Mouse (Mus musculus) G1E-ER4 (cell line): Measurements from ENCODE around the gene Asrgl1. TPM values are rescaled to one million over a fixed set of nuclear protein-coding genes. Genes with fewer than 3 reads are reported as not detected.

Experiments used
- GATA1 ChIP-seq: IDR thresholded peaks from one replicate; pipeline ENCODE4 v1.8.0; 2012; ENCODE audit warnings: low read length, inconsistent platforms
- polyA plus RNA-seq: library from polyadenylated mRNA; stranded (reverse); fragments of >175 nt; gene quantifications from 2 replicates; pipeline ENCODE4 v1.2.3, GENCODE M21; 2012

Gene Asrgl1
- polyA plus RNA-seq, 1 experiment = 63.9 TPM

DNA sequence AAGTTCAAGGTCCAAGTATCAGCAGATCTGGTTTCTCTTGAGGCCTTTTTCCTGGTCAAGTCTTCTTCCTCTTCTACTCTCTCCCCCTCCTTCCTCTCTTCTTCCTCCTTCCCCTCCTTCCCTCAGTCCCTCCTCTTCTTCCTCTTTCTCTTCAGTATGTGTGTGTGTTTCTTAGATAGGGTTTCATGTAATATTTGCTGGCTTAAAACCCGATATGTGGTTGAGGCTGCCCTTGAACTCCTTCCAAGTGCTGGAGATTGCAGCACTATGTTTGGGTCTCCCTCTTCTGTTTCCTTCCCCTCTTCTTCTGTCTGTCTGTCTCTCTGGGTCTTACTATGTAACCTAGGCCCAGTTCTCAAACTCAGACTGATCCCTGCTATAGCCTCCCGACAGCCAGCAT, 72.6 kb downstream of the Asrgl1 start:
- no peak for TF ChIP-seq GATA1

DNA sequence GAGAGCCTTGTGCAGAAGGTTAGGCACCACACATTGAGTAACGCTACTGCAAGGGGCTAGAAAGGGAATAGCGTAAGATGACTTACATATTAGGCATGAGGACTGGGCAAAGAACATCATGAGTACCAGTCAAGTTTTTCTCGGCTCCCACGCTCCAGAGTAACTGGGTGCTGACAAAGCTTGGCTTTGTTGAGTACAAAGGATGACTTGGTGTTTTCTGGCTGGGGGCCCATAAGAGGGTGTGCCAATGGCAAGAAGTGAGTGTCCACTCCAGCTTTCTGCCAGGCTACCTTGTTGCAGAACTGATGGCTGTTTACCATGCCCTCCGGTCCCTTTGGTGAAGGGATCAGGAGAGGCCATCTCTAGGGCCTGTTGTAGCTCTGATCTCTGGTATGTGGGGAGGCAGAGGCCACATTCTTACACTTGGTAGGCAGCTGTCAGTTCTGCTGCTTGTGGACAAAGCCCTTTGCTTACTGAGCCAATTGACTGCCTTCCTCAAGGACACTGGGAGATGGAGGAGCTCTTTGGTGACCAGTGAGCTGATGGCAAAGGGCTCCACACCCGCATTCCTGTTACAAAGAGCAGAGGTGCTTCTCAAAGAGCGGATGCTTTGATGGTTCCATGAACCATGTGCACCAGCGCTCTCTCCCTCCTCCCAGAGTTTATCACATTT, 74.1 kb downstream of the Asrgl1 start:
- TF ChIP-seq GATA1 = no peak

DNA sequence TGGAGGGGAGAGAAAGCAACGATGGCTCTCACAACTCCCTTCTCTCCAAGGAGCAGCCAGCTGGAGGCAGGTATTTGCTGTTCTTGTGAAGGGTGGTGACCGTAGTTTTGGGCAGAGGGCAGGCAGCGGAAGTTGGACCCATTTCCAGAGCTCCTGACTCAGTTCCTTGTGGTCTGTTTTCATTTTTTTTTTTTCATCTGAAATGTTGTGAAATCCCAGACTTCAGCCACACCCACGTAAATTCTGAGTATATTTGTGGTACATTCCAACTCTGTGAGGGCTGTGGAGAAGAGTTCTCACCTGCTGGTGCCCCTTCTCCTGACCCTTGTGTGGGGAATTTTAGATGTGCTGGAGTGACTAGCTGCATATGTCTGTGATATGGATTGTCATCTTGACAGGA, 75.3 kb downstream of the Asrgl1 start:
- no peak for TF ChIP-seq GATA1

Other genes with a start within 250 kb of the Asrgl1 start
- gene 1810009A15Rik, start 246.8 kb downstream of the Asrgl1 start, polyA plus RNA-seq = 63.6 and 93.2 TPM in 2 replicates
- gene Gm49416, start 246.7 kb downstream of the Asrgl1 start, polyA plus RNA-seq = 12.7 and 33.2 TPM in 2 replicates
- gene Ints5, start 242.6 kb downstream of the Asrgl1 start, polyA plus RNA-seq = 50.3 and 53.9 TPM in 2 replicates
- 45.9 and 48.4 TPM in 2 replicates for gene Ganab, start 237.6 kb downstream of the Asrgl1 start, polyA plus RNA-seq
- gene B3gat3, start 215.3 kb downstream of the Asrgl1 start, polyA plus RNA-seq = 110 and 120 TPM in 2 replicates
- gene Rom1, start 206.3 kb downstream of the Asrgl1 start, polyA plus RNA-seq = 29.4 and 38.6 TPM in 2 replicates
- 100 and 115 TPM in 2 replicates for gene Eml3, start 206.1 kb downstream of the Asrgl1 start, polyA plus RNA-seq
- 75.9 and 85.0 TPM in 2 replicates for gene Mta2, start 193.8 kb downstream of the Asrgl1 start, polyA plus RNA-seq
- gene Tut1, start 181.8 kb downstream of the Asrgl1 start, polyA plus RNA-seq = 53.5 and 54.6 TPM in 2 replicates
- 60.0 and 221 TPM in 2 replicates for gene Eef1g, start 168.6 kb downstream of the Asrgl1 start, polyA plus RNA-seq
- gene Ahnak, start 146.4 kb downstream of the Asrgl1 start, polyA plus RNA-seq = 0.31 and 1.3 TPM in 2 replicates
- gene Scgb1a1, start 47.7 kb downstream of the Asrgl1 start, polyA plus RNA-seq = not detected in 2 replicates